Mouse (Mus musculus): ENCODE results near the gene Zfp386. TPM values are rescaled to one million over a fixed set of nuclear protein-coding genes. Genes with fewer than 3 reads are reported as not detected.

Gene Zfp386
- polyA plus RNA-seq, 1 experiment from 2014 or later = 29.4 TPM

Other genes with a start within 250 kb of the Zfp386 start
- 0.74 and 0.95 TPM in 2 replicates for gene Vipr2, start 30.0 kb downstream of the Zfp386 start, polyA plus RNA-seq (2014; fragmentation: Nextera tagmentation; extraction: Ambion mirVana)
- gene Wdr60, start 215.3 kb downstream of the Zfp386 start, polyA plus RNA-seq (2014; fragmentation: Nextera tagmentation; extraction: Ambion mirVana) = 2.9 and 5.3 TPM in 2 replicates
- not detected in 2 replicates for gene Gm11027, start 227.7 kb downstream of the Zfp386 start, polyA plus RNA-seq (2014; fragmentation: Nextera tagmentation; extraction: Ambion mirVana)
- gene Esyt2, start 233.5 kb downstream of the Zfp386 start, polyA plus RNA-seq (2014; fragmentation: Nextera tagmentation; extraction: Ambion mirVana) = 16.2 and 16.8 TPM in 2 replicates

Data from heart, embryonic 14.5 days (tissue).